Mouse (Mus musculus): ENCODE results near the gene Scgb1c1. TPM values are rescaled to one million over a fixed set of nuclear protein-coding genes. Genes with fewer than 3 reads are reported as not detected.

The Scgb1c1 gene
- total RNA-seq (2012; rRNA removed), result not detected in 2 replicates

DNA sequence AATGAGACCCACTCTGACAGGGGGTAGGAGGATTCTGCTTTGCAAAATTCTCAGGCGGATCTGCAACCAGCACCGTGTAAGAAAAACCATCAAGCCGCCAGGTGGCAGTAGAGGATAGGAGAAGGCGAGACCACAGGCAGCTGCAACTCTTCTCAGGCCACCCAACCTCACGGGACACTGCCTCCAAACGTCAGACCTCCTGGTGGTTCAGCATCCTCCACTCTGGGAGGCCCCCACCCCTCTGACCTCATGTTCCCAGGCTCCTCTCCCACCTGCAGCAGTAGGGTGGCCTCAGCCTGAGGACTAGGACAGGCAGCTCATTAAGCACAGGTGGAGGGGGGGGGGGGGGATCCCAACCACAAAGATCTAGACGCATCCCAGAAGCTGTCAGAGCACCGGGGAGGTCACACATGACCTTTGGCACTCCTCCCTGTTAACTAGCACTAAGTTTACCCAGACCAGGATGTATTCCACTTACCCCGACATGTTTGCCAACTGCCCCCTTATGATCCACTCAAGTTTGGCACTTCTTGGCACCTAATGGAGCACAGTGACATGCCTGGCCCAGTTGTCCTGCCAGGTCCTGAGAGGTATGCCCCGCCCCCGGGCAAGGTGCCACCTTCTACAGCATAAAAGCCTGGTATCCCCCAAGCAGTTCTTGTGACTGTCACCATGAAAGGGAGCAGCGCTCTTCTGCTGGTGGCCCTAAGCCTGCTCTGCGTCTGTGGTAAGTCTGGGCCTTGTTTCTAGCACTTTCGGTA, at the start of gene Scgb1c1:
Gene Scgb1c1 (plus strand): TSS at position 643 of the 761 bp plus-strand sequence.
- TF ChIP-seq CHD2 (IDR thresholded peaks at IDR 0.05; ENCODE audit: low read depth, low read length), result no peak
- TF ChIP-seq MAFK (IDR thresholded peaks at IDR 0.05; ENCODE audit: insufficient read depth, low read depth, low read length), result no peak
- peak; percentile 87; the same call in 1 of the 2 replicates for TF ChIP-seq ZC3H11A (IDR thresholded peaks at IDR 0.05; ENCODE audit: borderline replicate concordance, low read depth, low read length)
- Histone ChIP-seq H3K9me3 (ENCODE audit: control insufficient read depth, insufficient read depth, low read depth, low read length) (no peaks in the 10 kb centered on the region), H3K4me3 (ENCODE audit: insufficient read depth in 1 of 2, low read depth in 1 of 2, low read length in 2 of 2, poor library complexity in 1 of 2, severe bottlenecking in 1 of 2) (no peak within 1 kb of the TSS), H3K36me3 (ENCODE audit: control insufficient read depth, insufficient read depth, low read length, poor library complexity, severe bottlenecking) (no peaks in the 10 kb centered on the region), H3K27ac (ENCODE audit: insufficient read depth, low read depth, low read length, poor library complexity, severe bottlenecking) (no peak within 1 kb of the TSS), H3K9ac (ENCODE audit: insufficient read depth, low read depth, low read length, poor library complexity, severe bottlenecking) (no peak within 1 kb of the TSS), H3K4me1 (ENCODE audit: control insufficient read depth in 2 of 2, insufficient read depth in 2 of 2, low read length in 2 of 2, poor library complexity in 1 of 2) (peaks cover 4 to 23% of the 10 kb centered on the region in 2 experiments; a peak in 2 of 4 replicates)
- in situ Hi-C loops (cut with MboI; ENCODE audit: low sequenced_read_pairs in 2 of 2, unreplicated experiment in 2 of 2), result loop anchor here (5.0 to 25.0 kb wide), 5 partner anchors 50 to 330 kb away; partner anchors contain the start of genes B4galnt4 (in 1 of the 2), Cox8b (in 1 of the 2) and Rnh1 (in 1 of the 2)
- DNase-seq (ENCODE audit: low read depth, low spot score), result peak; percentile 90

DNA sequence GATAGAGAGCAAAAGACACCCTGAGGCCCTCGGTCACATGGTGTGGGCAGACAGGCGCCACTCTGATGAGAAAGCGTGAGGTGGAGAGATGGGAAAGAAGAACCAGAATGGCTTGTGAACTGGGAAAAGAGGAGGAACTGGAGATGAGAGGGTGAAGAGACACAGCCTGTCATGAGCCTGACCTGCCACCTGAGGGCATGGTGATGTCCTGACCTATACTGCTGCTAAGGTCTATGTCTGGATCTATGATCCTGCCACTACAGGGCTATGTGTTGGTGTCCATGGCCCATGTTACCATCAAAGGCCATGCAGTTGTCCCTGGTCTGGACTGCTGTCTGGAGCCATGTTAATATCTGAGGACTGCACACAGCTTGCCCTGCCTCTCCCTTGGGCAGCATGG, 47.7 kb upstream of the Scgb1c1 start:
- Histone ChIP-seq H3K4me3 (ENCODE audit: insufficient read depth in 1 of 2, low read depth in 1 of 2, low read length in 2 of 2, poor library complexity in 1 of 2, severe bottlenecking in 1 of 2) (no peak overlapping the region), H3K36me3 (ENCODE audit: control insufficient read depth, insufficient read depth, low read length, poor library complexity, severe bottlenecking) (no peaks in the 10 kb centered on the region), H3K4me1 (ENCODE audit: control insufficient read depth in 2 of 2, insufficient read depth in 2 of 2, low read length in 2 of 2, poor library complexity in 1 of 2) (no peaks in the 10 kb centered on the region), H3K27ac (ENCODE audit: insufficient read depth, low read depth, low read length, poor library complexity, severe bottlenecking) (no peak overlapping the region), H3K9ac (ENCODE audit: insufficient read depth, low read depth, low read length, poor library complexity, severe bottlenecking) (no peak overlapping the region), H3K9me3 (ENCODE audit: control insufficient read depth, insufficient read depth, low read depth, low read length) (no peaks in the 10 kb centered on the region)
- TF ChIP-seq CHD2 (IDR thresholded peaks at IDR 0.05; ENCODE audit: low read depth, low read length) (no peak), ZC3H11A (IDR thresholded peaks at IDR 0.05; ENCODE audit: borderline replicate concordance, low read depth, low read length) (0 out of 2 replicates have a peak, but pooled peaks have one; percentile 31), MAFK (IDR thresholded peaks at IDR 0.05; ENCODE audit: insufficient read depth, low read depth, low read length) (no peak)
- no peak for DNase-seq (ENCODE audit: low read depth, low spot score)
- in situ Hi-C loops (cut with MboI; ENCODE audit: low sequenced_read_pairs in 2 of 2, unreplicated experiment in 2 of 2), result no loop called here

DNA sequence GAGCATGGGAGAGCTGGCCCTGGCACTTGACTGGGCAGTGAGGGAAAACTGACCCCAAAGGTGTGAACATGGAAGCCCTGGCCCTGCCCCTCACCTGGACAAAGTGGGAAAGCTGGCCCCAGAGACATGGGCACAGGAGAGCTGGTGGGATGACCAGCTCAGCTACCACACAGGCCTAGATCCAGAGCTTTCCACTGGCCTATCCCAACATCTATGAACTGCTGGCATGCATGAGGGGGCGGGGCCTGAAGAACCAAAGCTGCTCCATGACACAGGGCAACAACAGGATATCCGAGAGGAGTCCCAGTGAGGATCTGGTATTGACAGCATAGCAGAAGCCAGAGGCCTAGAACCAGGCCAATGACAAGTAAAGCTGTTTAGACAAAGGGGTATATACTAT, 47.1 kb upstream of the Scgb1c1 start:
- H3K9ac ChIP-seq (ENCODE audit: insufficient read depth, low read depth, low read length, poor library complexity, severe bottlenecking), result no peak overlapping the region
- H3K4me1 ChIP-seq (ENCODE audit: control insufficient read depth in 2 of 2, insufficient read depth in 2 of 2, low read length in 2 of 2, poor library complexity in 1 of 2), result no peaks in the 10 kb centered on the region
- no peak overlapping the region for H3K27ac ChIP-seq (ENCODE audit: insufficient read depth, low read depth, low read length, poor library complexity, severe bottlenecking)
- TF ChIP-seq ZC3H11A (IDR thresholded peaks at IDR 0.05; ENCODE audit: borderline replicate concordance, low read depth, low read length) (no peak), MAFK (IDR thresholded peaks at IDR 0.05; ENCODE audit: insufficient read depth, low read depth, low read length) (no peak), ZNF384 (IDR thresholded peaks at IDR 0.05; ENCODE audit: low read depth, low read length) (no peak), HCFC1 (IDR thresholded peaks at IDR 0.05; ENCODE audit: borderline replicate concordance, insufficient read depth, low read length) (no peak), CHD2 (IDR thresholded peaks at IDR 0.05; ENCODE audit: low read depth, low read length) (no peak)
- in situ Hi-C loops (cut with MboI; ENCODE audit: low sequenced_read_pairs in 2 of 2, unreplicated experiment in 2 of 2), result no loop called here
- no peaks in the 10 kb centered on the region for H3K36me3 ChIP-seq (ENCODE audit: control insufficient read depth, insufficient read depth, low read length, poor library complexity, severe bottlenecking)
- H3K4me3 ChIP-seq (ENCODE audit: insufficient read depth in 1 of 2, low read depth in 1 of 2, low read length in 2 of 2, poor library complexity in 1 of 2, severe bottlenecking in 1 of 2), result no peak overlapping the region
- no peak for DNase-seq (ENCODE audit: low read depth, low spot score)
- no peaks in the 10 kb centered on the region for H3K9me3 ChIP-seq (ENCODE audit: control insufficient read depth, insufficient read depth, low read depth, low read length)

DNA sequence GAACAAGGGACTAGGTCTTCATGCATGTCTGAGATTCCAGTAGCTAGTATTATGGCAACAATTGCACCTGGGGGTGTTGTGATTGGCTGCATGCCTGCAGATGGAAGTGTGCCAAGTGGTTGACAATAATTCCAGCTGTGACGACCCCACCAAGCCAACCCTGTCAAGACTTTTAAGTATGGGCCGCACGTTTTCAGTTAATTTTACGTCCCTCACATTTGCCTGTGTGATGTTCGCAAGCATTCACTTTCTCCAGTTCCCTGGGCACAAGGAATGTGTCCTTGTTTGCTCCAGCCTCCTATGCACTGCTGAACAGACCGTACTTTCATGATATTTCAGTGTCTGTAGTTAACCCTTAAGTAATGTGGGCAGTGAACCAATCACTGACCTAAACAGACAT, 42.7 kb upstream of the Scgb1c1 start:
- Histone ChIP-seq H3K9me3 (ENCODE audit: control insufficient read depth, insufficient read depth, low read depth, low read length) (no peaks in the 10 kb centered on the region), H3K4me3 (ENCODE audit: insufficient read depth in 1 of 2, low read depth in 1 of 2, low read length in 2 of 2, poor library complexity in 1 of 2, severe bottlenecking in 1 of 2) (no peak overlapping the region)
- in situ Hi-C loops (cut with MboI; ENCODE audit: low sequenced_read_pairs in 2 of 2, unreplicated experiment in 2 of 2), result no loop called here

More for the DNA sequence above, 42.7 kb upstream of the Scgb1c1 start:
- Histone ChIP-seq H3K36me3 (ENCODE audit: control insufficient read depth, insufficient read depth, low read length, poor library complexity, severe bottlenecking) (no peaks in the 10 kb centered on the region), H3K4me1 (ENCODE audit: control insufficient read depth in 2 of 2, insufficient read depth in 2 of 2, low read length in 2 of 2, poor library complexity in 1 of 2) (0 out of 4 replicates have a peak, but pooled peaks cover 0 to 2% of the 10 kb centered on the region in 2 experiments), H3K27ac (ENCODE audit: insufficient read depth, low read depth, low read length, poor library complexity, severe bottlenecking) (no peak overlapping the region), H3K9ac (ENCODE audit: insufficient read depth, low read depth, low read length, poor library complexity, severe bottlenecking) (no peak overlapping the region)
- no peak for DNase-seq (ENCODE audit: low read depth, low spot score)
- no peak for TF ChIP-seq ZC3H11A (IDR thresholded peaks at IDR 0.05; ENCODE audit: borderline replicate concordance, low read depth, low read length)
- TF ChIP-seq MAFK (IDR thresholded peaks at IDR 0.05; ENCODE audit: insufficient read depth, low read depth, low read length), result no peak
- no peak for TF ChIP-seq ZNF384 (IDR thresholded peaks at IDR 0.05; ENCODE audit: low read depth, low read length)
- no peak for TF ChIP-seq HCFC1 (IDR thresholded peaks at IDR 0.05; ENCODE audit: borderline replicate concordance, insufficient read depth, low read length)
- TF ChIP-seq CHD2 (IDR thresholded peaks at IDR 0.05; ENCODE audit: low read depth, low read length), result no peak

Measured in ES-E14 (cell line).